Mouse (Mus musculus): ENCODE data around the gene Pbxip1. TPM values are rescaled to one million over a fixed set of nuclear protein-coding genes. Genes with fewer than 3 reads are reported as not detected.

Pbxip1 gene
- polyA plus RNA-seq, 1 experiment: 78.1 TPM

- peaks cover 3% of the 10 kb centered on the region for H3K4me1 ChIP-seq (ENCODE audit: control insufficient read depth, insufficient read depth, low read length)
- 83% methylated on average over 6 of the region's 6 CpGs for WGBS
- H3K4me3 ChIP-seq (replicated peaks; ENCODE audit: extremely low read depth, low read depth, low read length): no peak overlapping the region
- no peak for DNase-seq
- TF ChIP-seq CTCF (IDR thresholded peaks at IDR 0.05; ENCODE audit: insufficient read depth, low read length): no peak
- TF ChIP-seq POLR2A (IDR thresholded peaks at IDR 0.05; ENCODE audit: borderline replicate concordance, extremely low read depth, low read depth, low read length): no peak
Measured at GRCm38 (mm10) chr3:89406887-89407286, 29.6 kb upstream of the Pbxip1 start.

GRCm38 (mm10) chr3:89408448-89408847 lies 28.1 kb upstream of the Pbxip1 start:
- TF ChIP-seq CTCF (IDR thresholded peaks at IDR 0.05; ENCODE audit: insufficient read depth, low read length) (no peak), POLR2A (IDR thresholded peaks at IDR 0.05; ENCODE audit: borderline replicate concordance, extremely low read depth, low read depth, low read length) (no peak)
- Histone ChIP-seq H3K4me1 (ENCODE audit: control insufficient read depth, insufficient read depth, low read length) (peaks cover 3% of the 10 kb centered on the region), H3K4me3 (replicated peaks; ENCODE audit: extremely low read depth, low read depth, low read length) (no peak overlapping the region)
- 67% methylated on average over 16 of the region's 16 CpGs for WGBS
- no peak for DNase-seq

GRCm38 (mm10) chr3:89409701-89410100 lies 26.8 kb upstream of the Pbxip1 start:
- no peak for DNase-seq
- H3K4me3 ChIP-seq (replicated peaks; ENCODE audit: extremely low read depth, low read depth, low read length): no peak overlapping the region

GRCm38 (mm10) chr3:89410864-89411263 lies 25.6 kb upstream of the Pbxip1 start:
- Histone ChIP-seq H3K4me1 (ENCODE audit: control insufficient read depth, insufficient read depth, low read length) (peaks cover 3% of the 10 kb centered on the region), H3K4me3 (replicated peaks; ENCODE audit: extremely low read depth, low read depth, low read length) (no peak overlapping the region)
- 72% methylated on average over 10 of the region's 10 CpGs for WGBS
- no peak for DNase-seq
- no peak for TF ChIP-seq POLR2A (IDR thresholded peaks at IDR 0.05; ENCODE audit: borderline replicate concordance, extremely low read depth, low read depth, low read length)
- TF ChIP-seq CTCF (IDR thresholded peaks at IDR 0.05; ENCODE audit: insufficient read depth, low read length): no peak

More at GRCm38 (mm10) chr3:89409701-89410100, 26.8 kb upstream of the Pbxip1 start:
- peaks cover 3% of the 10 kb centered on the region for H3K4me1 ChIP-seq (ENCODE audit: control insufficient read depth, insufficient read depth, low read length)
- TF ChIP-seq CTCF (IDR thresholded peaks at IDR 0.05; ENCODE audit: insufficient read depth, low read length): no peak
- TF ChIP-seq POLR2A (IDR thresholded peaks at IDR 0.05; ENCODE audit: borderline replicate concordance, extremely low read depth, low read depth, low read length): no peak
- 75% methylated on average over 3 of the region's 3 CpGs for WGBS

- Histone ChIP-seq H3K4me1 (ENCODE audit: control insufficient read depth, insufficient read depth, low read length) (peaks cover 3% of the 10 kb centered on the region), H3K4me3 (replicated peaks; ENCODE audit: extremely low read depth, low read depth, low read length) (peak within 1 kb of the TSS; percentile 57)
- DNase-seq: peak; percentile 99
- no peak for TF ChIP-seq CTCF (IDR thresholded peaks at IDR 0.05; ENCODE audit: insufficient read depth, low read length)
- 4% methylated on average over 28 of the region's 28 CpGs for WGBS
Measured at GRCm38 (mm10) chr3:89411490-89412393, 24.8 kb upstream of the Pbxip1 start, which contains the start of gene Flad1. Flad1 (minus strand) TSS chr3:89411870.

GRCm38 (mm10) chr3:89416158-89416557 lies 20.3 kb upstream of the Pbxip1 start:
- DNase-seq: no peak
- 93% methylated on average over 8 of the region's 8 CpGs for WGBS
- Histone ChIP-seq H3K4me1 (ENCODE audit: control insufficient read depth, insufficient read depth, low read length) (peaks cover 5% of the 10 kb centered on the region), H3K4me3 (replicated peaks; ENCODE audit: extremely low read depth, low read depth, low read length) (no peak overlapping the region)
- TF ChIP-seq POLR2A (IDR thresholded peaks at IDR 0.05; ENCODE audit: borderline replicate concordance, extremely low read depth, low read depth, low read length) (no peak), CTCF (IDR thresholded peaks at IDR 0.05; ENCODE audit: insufficient read depth, low read length) (no peak)

GRCm38 (mm10) chr3:89417131-89417530 lies 19.4 kb upstream of the Pbxip1 start:
- TF ChIP-seq POLR2A (IDR thresholded peaks at IDR 0.05; ENCODE audit: borderline replicate concordance, extremely low read depth, low read depth, low read length): no peak
- no peak for TF ChIP-seq CTCF (IDR thresholded peaks at IDR 0.05; ENCODE audit: insufficient read depth, low read length)
- Histone ChIP-seq H3K4me1 (ENCODE audit: control insufficient read depth, insufficient read depth, low read length) (peaks cover 3% of the 10 kb centered on the region; the same call in 1 of the 2 replicates), H3K4me3 (replicated peaks; ENCODE audit: extremely low read depth, low read depth, low read length) (no peak overlapping the region)
- 35% methylated on average over 2 of the region's 2 CpGs for WGBS
- no peak for DNase-seq

GRCm38 (mm10) chr3:89417840-89418169 lies 18.7 kb upstream of the Pbxip1 start:
- no peak for TF ChIP-seq POLR2A (IDR thresholded peaks at IDR 0.05; ENCODE audit: borderline replicate concordance, extremely low read depth, low read depth, low read length)
- no peak for TF ChIP-seq CTCF (IDR thresholded peaks at IDR 0.05; ENCODE audit: insufficient read depth, low read length)
- no peak for DNase-seq
- Histone ChIP-seq H3K4me1 (ENCODE audit: control insufficient read depth, insufficient read depth, low read length) (peaks cover 3% of the 10 kb centered on the region; the same call in 1 of the 2 replicates), H3K4me3 (replicated peaks; ENCODE audit: extremely low read depth, low read depth, low read length) (peak overlapping the region; percentile 58)
- WGBS: 1% methylated on average over 20 of the region's 20 CpGs

- Histone ChIP-seq H3K4me1 (ENCODE audit: control insufficient read depth, insufficient read depth, low read length) (peaks cover 3% of the 10 kb centered on the region; the same call in 1 of the 2 replicates), H3K4me3 (replicated peaks; ENCODE audit: extremely low read depth, low read depth, low read length) (peak within 1 kb of the TSS; percentile 89)
- peak; percentile 91 for DNase-seq
- peak; percentile 69; the same call in 1 of the 2 replicates for TF ChIP-seq POLR2A (IDR thresholded peaks at IDR 0.05; ENCODE audit: borderline replicate concordance, extremely low read depth, low read depth, low read length)
- TF ChIP-seq CTCF (IDR thresholded peaks at IDR 0.05; ENCODE audit: insufficient read depth, low read length): no peak
- WGBS: under 1% methylated on average over 39 of the region's 39 CpGs
Measured at GRCm38 (mm10) chr3:89418170-89418860, 18.2 kb upstream of the Pbxip1 start, which contains the start of the genes Cks1b and Shc1. Cks1b (minus strand) TSS chr3:89418383. Shc1 (plus strand) TSS chr3:89418443.
